Mouse (Mus musculus) cortical plate, adult 2 months (tissue): Measurements from ENCODE around the gene Arid3a.

Experiments
- CTCF ChIP-seq: fragments of 200-500 bp; IDR thresholded peaks from 2 replicates; pipeline ENCODE4 v1.5.1; 2011; ENCODE audit warnings: mild to moderate bottlenecking, control low read depth, low read length; ENCODE audit not compliant: insufficient read depth; ENCODE audit errors: extremely low read depth
- POLR2A ChIP-seq: fragments of 200-500 bp; IDR thresholded peaks from 2 replicates; pipeline ENCODE4 v1.6.1; 2011; ENCODE audit warnings: mild to moderate bottlenecking, low read length, control low read depth; ENCODE audit not compliant: insufficient read depth; ENCODE audit errors: extremely low read depth

DNA sequence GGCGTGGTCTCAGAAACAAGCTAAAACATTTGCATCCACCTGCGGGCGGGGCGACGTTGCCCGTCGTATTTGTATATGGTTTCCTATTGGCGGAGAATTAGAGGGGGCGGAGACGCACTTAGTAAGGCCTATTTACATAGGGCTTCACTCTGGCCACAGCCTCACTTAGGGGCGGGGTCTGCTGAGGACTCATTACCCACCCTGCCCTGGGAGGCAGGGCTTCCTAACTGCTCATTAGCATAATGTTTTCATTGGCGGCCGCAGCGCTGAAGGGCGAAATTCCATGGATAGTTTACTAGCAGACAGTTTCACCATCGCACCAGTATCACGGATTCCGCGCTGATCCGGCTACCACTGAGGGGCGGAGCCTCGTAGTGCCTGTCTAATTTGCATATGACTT, 58.0 kb downstream of the Arid3a start:
- TF ChIP-seq CTCF (no peak), POLR2A (peak; percentile 52; the same call in 1 of the 2 replicates)
